Mouse (Mus musculus) cortical plate, adult 2 months (tissue): ENCODE data around the gene Tsnaxip1.

Experiments
- CTCF ChIP-seq: fragments of 200-500 bp; IDR thresholded peaks from 2 replicates; pipeline ENCODE4 v1.5.1; 2011; ENCODE audit warnings: mild to moderate bottlenecking, control low read depth, low read length; ENCODE audit not compliant: insufficient read depth; ENCODE audit errors: extremely low read depth
- POLR2A ChIP-seq: fragments of 200-500 bp; IDR thresholded peaks from 2 replicates; pipeline ENCODE4 v1.6.1; 2011; ENCODE audit warnings: mild to moderate bottlenecking, low read length, control low read depth; ENCODE audit not compliant: insufficient read depth; ENCODE audit errors: extremely low read depth

DNA sequence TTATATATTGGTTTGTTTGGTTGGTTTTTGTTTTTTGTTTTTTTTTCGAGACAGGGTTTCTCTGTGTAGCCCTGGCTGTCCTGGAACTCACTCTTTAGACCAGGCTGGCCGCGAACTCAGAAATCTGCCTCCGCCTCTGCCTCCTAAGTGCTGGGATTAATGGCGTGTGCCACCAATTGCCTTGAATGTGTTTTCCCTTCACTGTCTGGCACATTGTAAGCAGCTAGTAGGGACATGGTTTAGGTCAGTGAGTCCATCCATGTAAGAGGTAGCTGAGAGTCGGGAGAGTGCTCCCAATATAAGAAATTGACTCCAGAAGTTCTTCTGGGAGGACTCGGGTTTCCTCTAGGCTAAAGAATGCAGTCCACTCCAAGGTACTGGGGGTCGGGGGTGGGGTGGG lies 26.8 kb downstream of the Tsnaxip1 start:
- TF ChIP-seq POLR2A (no peak), CTCF (no peak)
